ENCODE assay signal across 17 mouse cellular contexts in the genomic region with DNA sequence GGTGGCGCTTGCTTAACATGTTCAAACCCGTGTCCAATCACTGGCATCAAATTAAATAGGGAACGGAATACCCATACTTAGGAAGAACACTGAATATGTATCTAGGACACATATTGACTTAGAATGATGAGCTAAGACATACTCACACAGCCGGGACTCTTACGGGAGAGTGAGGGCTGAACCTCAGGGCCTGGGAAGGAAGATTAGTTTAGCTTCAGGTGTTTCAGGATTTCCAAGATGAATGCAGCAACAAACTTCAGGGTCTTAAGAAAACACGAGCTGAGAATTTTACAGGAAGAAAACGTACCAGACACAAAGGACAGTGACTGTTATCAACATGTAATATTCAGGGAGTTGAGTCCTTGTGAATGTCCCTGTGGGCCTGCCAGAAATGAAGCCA. TPM values are rescaled to one million over a fixed set of nuclear protein-coding genes. Genes with fewer than 3 reads are reported as not detected.
DNase-seq lines count a peak whose midpoint lies in the region.
"Had no signal": no experiment of that assay in that cellular context is flagged by ENCODE, and none has a peak within 500 bp of the region (broad histone marks: within the 10 kb centered on the region; RNA-seq: fewer than 3 reads in every experiment).

No protein-coding gene starts in this region.

- H3K4me1 ChIP-seq in heart, embryonic 10.5 days = no peaks in the 10 kb centered on the region

- WGBS in heart, embryonic 10.5 days = 84% methylated on average over 7 of the region's 7 CpGs

- no peaks in the 10 kb centered on the region for H3K36me3 ChIP-seq in heart, embryonic 10.5 days
- H3K36me3 ChIP-seq: G1E had no signal

- H3K27me3 ChIP-seq in heart, embryonic 10.5 days (ENCODE audit: insufficient read depth, poor library complexity, severe bottlenecking) = no peaks in the 10 kb centered on the region
- H3K27me3 ChIP-seq: Patski had no signal

- H3K9me3 ChIP-seq in heart, embryonic 10.5 days = no peaks in the 10 kb centered on the region
- H3K9me3 ChIP-seq: G1E had no signal

- peak; percentile 25 for DNase-seq in adrenal gland, adult 2 months
- no peak for DNase-seq in adrenal gland, adult 8-10 months
- DNase-seq in heart, adult 11 months = peak; percentile 42
- DNase-seq in heart, adult 9 months (ENCODE audit: low spot score in 2 of 2) = no peak
- peak; percentile 57 for DNase-seq in heart, embryonic 10.5 days (ENCODE audit: low spot score)
- no peak for DNase-seq in heart, postnatal 4 days
- DNase-seq: adrenal gland, postnatal 10 days; adrenal gland, postnatal 14 days; adrenal gland, postnatal 25 days; B cell, adult 2 months; cerebellum, adult 11 months; cerebellum, adult 11-12 months; cerebellum, adult 18-20 months; cerebellum, adult 2 months; cerebellum, adult 8-10 months had no signal

- H3K27ac ChIP-seq in heart, embryonic 10.5 days = no peak overlapping the region

- H3K4me3 ChIP-seq in heart, embryonic 10.5 days = no peak overlapping the region

RNA-seq across cellular contexts. Expression of a gene that starts 26.8 kb away (rescaled TPM):
- 10 to 100 TPM; 60.2 to 96.4 TPM for total RNA-seq in adrenal gland, adult 2 months (2021)
- 63.5 and 68.3 TPM in 2 replicates for polyA plus RNA-seq in adrenal gland, adult 2 months (2012; rRNA removed)
- 100 to 1,000 TPM in 1 of 4 experiments, 10 to 100 TPM in 3; 72.2 to 108 (median 96.0) TPM for total RNA-seq in adrenal gland, adult 8-10 months (2022)
- polyA plus RNA-seq in heart, embryonic 10.5 days (2016; fragmentation: Nextera tagmentation; extraction: Ambion mirVana) = 9.4 and 11.0 TPM in 2 replicates
- total RNA-seq in heart, postnatal 4 days (2021) = 10 to 100 TPM; 25.8 to 26.7 TPM

RNA-seq across cellular contexts. Expression of a gene that starts 55.4 kb away (rescaled TPM):
- total RNA-seq in adrenal gland, adult 2 months (2021) = 10 to 100 TPM; 62.2 to 72.8 TPM
- polyA plus RNA-seq in adrenal gland, adult 2 months (2012; rRNA removed) = 1.9 and 2.2 TPM in 2 replicates
- total RNA-seq in adrenal gland, adult 8-10 months (2022) = 10 to 100 TPM; 53.2 to 83.7 (median 71.9) TPM
- 113 and 115 TPM in 2 replicates for polyA plus RNA-seq in heart, embryonic 10.5 days (2016; fragmentation: Nextera tagmentation; extraction: Ambion mirVana)
- 10 to 100 TPM; 46.6 to 48.8 TPM for total RNA-seq in heart, postnatal 4 days (2021)

RNA-seq across cellular contexts. Expression of a gene that starts 55.5 kb away (rescaled TPM):
- total RNA-seq in adrenal gland, adult 2 months (2021) = 10 to 100 TPM; 11.6 to 18.8 TPM
- 0.58 and 1.6 TPM in 2 replicates for polyA plus RNA-seq in adrenal gland, adult 2 months (2012; rRNA removed)
- total RNA-seq in adrenal gland, adult 8-10 months (2022) = 10 to 100 TPM; 15.9 to 19.2 (median 18.1) TPM
- 25.5 and 32.2 TPM in 2 replicates for polyA plus RNA-seq in heart, embryonic 10.5 days (2016; fragmentation: Nextera tagmentation; extraction: Ambion mirVana)
- 1 to 10 TPM; 5.5 to 6.8 TPM for total RNA-seq in heart, postnatal 4 days (2021)

Comparison
In these comparisons a context has a peak if more than half of its experiments do, and no peak if none do; other contexts are left out.
1. DNase-seq: peak in adrenal gland, adult 2 months (single experiment), heart, adult 11 months (single experiment) and heart, embryonic 10.5 days (single experiment); none in adrenal gland, adult 8-10 months (single experiment), heart, adult 9 months (0 of 2) and heart, postnatal 4 days (single experiment).